Mouse (Mus musculus) limb, embryonic 14.5 days (tissue): ENCODE results near the gene Pepd. TPM values are rescaled to one million over a fixed set of nuclear protein-coding genes. Genes with fewer than 3 reads are reported as not detected.
"Not testable (repeated sequence)": the region's sequence is repeated elsewhere in the genome, so short reads cannot be mapped to it uniquely, and the experiment has no call there.

ENCODE experiments used
- ATAC-seq: fragments of 200-750 bp; cut with Nextera tagmentation; 2 replicates; pipeline ENCODE4 v1.8.0; 2017; ENCODE audit warnings: low read depth, moderate number of reproducible peaks, moderate TSS enrichment; ENCODE audit not compliant: low FRiP score
- DNase-seq: peaks from one replicate; pipeline ENCODE4 v3.0.0-alpha.2; 2015; ENCODE audit warnings: low spot score
- H3K27ac ChIP-seq: fragments of 300-500 bp; sonication (generic); replicated peaks from 2 replicates; pipeline ENCODE4 v1.5.1; 2014; ENCODE audit warnings: low read depth, mild to moderate bottlenecking, low read length, moderate library complexity, mixed read lengths
- H3K27me3 ChIP-seq: fragments of 300-500 bp; sonication (generic); 2 replicates; pipeline ENCODE4 v1.6.1; 2014; ENCODE audit warnings: low read length, mixed read lengths; ENCODE audit not compliant: control insufficient read depth, insufficient read depth
- H3K36me3 ChIP-seq: fragments of 300-500 bp; sonication (generic); 2 replicates; pipeline ENCODE4 v1.6.1; 2014; ENCODE audit warnings: mild to moderate bottlenecking, low read length, moderate library complexity, mixed read lengths; ENCODE audit not compliant: control insufficient read depth, insufficient read depth
- H3K4me1 ChIP-seq: fragments of 300-500 bp; sonication (generic); 2 replicates; pipeline ENCODE4 v1.6.1; 2014; ENCODE audit warnings: antibody characterized with exemption, low read length, mixed read lengths; ENCODE audit not compliant: control insufficient read depth, insufficient read depth
- H3K4me2 ChIP-seq: fragments of 300-500 bp; sonication (generic); replicated peaks from 2 replicates; pipeline ENCODE4 v1.6.1; 2014; ENCODE audit warnings: low read depth, mild to moderate bottlenecking, low read length, moderate library complexity; ENCODE audit not compliant: severe bottlenecking
- H3K4me3 ChIP-seq: fragments of 300-500 bp; sonication (generic); replicated peaks from 2 replicates; pipeline ENCODE4 v1.5.1; 2014; ENCODE audit warnings: low read length
- H3K9ac ChIP-seq: fragments of 300-500 bp; sonication (generic); 2 replicates; pipeline ENCODE4 v1.6.1; 2014; ENCODE audit warnings: mild to moderate bottlenecking, low read depth, low read length, moderate library complexity; ENCODE audit not compliant: severe bottlenecking
- H3K9me3 ChIP-seq: fragments of 300-500 bp; sonication (generic); 2 replicates; pipeline ENCODE4 v1.6.1; 2016; ENCODE audit warnings: low read length; ENCODE audit not compliant: control insufficient read depth
- POLR2A ChIP-seq: fragments of 200-500 bp; IDR thresholded peaks from 2 replicates; pipeline ENCODE4 v1.8.0; 2012; ENCODE audit warnings: inconsistent platforms, mild to moderate bottlenecking, moderate library complexity, borderline replicate concordance; ENCODE audit not compliant: insufficient read depth, insufficient read length; ENCODE audit errors: extremely low read depth
- WGBS: fragments of 180-500 bp; shearing (Covaris S2); extraction: QIAGEN DNeasy Blood & Tissue Kit; methylation state at CpG from one replicate; pipeline ENCODE4 v1.1.7; 2014; 5-methylcytosine and 5-hydroxymethylcytosine counted together
- polyA plus RNA-seq, 2 experiments: library from polyadenylated mRNA; depleted of rRNA in 1 of 2; stranded (reverse) in 1 of 2; unstranded in 1 of 2; fragments of >200 nt; fragmentation: Nextera tagmentation in 1 of 2; extraction: Ambion mirVana in 1 of 2; gene quantifications; 2 replicates each; pipeline versions ENCODE4 v1.2.1 to v1.2.3; 2012 to 2014

Pepd gene
- polyA plus RNA-seq, 2 experiments = 51.4 to 78.4 TPM

DNA sequence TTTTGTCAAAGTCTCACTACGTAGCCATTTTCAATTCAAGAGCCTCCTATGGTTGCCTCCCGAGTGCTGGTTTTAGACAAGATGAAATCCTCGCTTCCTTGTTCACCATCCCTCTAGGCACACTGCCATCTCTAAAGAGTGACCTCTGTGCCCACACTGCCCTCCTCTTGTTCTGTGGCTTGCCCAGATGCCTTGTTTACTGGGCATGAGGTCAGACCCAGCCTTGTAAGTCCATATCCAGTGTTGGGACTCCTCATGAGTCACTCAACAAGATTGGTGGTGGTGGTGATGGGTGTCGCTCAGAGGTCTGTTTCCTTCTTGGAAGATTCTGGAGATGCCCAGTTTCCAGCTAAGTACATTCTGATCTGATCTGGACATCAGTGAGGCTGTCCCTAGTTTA is 65.2 kb downstream of the Pepd start:
- TF ChIP-seq POLR2A = no peak
- 93% methylated on average over 4 of the region's 4 CpGs for WGBS
- no peaks in the 10 kb centered on the region for H3K36me3 ChIP-seq
- peaks cover 29% of the 10 kb centered on the region for H3K4me1 ChIP-seq
- H3K9me3 ChIP-seq = no peaks in the 10 kb centered on the region
- no peak overlapping the region for H3K27ac ChIP-seq
- no peak for DNase-seq
- no peak overlapping the region for H3K4me3 ChIP-seq
- no peaks in the 10 kb centered on the region for H3K27me3 ChIP-seq
- ATAC-seq = no peak
- no peak overlapping the region for H3K4me2 ChIP-seq
- H3K9ac ChIP-seq = no peak overlapping the region

DNA sequence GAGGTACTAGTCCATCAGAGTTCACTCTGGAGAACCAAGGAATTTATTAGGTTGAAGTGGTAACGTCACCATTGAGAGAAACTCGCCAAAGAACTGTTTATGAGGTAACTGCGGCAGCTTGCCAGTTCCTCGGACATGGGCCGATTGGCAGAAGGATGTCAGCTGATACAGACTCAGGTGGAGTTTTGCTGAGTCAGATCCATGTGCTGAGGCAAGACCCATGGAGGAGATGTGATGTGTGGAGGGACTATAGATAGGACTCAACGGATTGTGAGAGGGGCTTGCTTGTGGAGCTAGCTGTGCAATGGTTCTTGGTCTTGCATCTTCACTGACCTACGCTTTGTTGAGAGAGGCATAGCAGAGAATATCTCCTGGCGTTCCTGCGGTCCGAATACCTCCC is 69.6 kb downstream of the Pepd start:
- Histone ChIP-seq H3K27ac (no peak overlapping the region; the same call in 1 of the 2 replicates), H3K4me1 (peaks cover 19% of the 10 kb centered on the region), H3K4me2 (no peak overlapping the region), H3K4me3 (no peak overlapping the region), H3K27me3 (no peaks in the 10 kb centered on the region), H3K9me3 (no peaks in the 10 kb centered on the region), H3K36me3 (no peaks in the 10 kb centered on the region), H3K9ac (no peak overlapping the region)
- TF ChIP-seq POLR2A = no peak
- DNase-seq (peak; percentile 75), ATAC-seq (peak; percentile 79)
- 63% methylated on average over 10 of the region's 10 CpGs for WGBS

DNA sequence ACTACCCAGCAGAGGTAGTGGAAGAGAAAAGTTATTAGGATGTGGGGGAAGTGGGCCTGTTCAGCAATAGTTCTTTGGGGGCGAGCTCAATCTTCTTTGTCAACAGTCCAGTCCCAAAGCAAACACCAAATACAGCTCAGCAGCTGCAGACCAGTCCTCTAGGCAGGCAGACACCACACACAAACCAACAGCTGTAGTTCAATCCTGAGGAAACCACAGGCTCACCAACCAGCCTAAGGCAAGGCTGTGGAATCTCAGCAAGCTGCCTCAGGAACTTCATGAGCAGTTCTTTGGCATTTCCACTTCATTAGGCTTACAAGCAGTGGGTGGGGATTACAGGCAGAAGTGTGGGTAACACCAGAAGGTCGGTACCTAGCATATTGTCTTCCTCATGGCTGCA is 70.2 kb downstream of the Pepd start:
- H3K4me1 ChIP-seq = peaks cover 25% of the 10 kb centered on the region
- H3K9me3 ChIP-seq, H3K27ac ChIP-seq, DNase-seq, ATAC-seq, H3K4me2 ChIP-seq, H3K9ac ChIP-seq, H3K4me3 ChIP-seq, H3K27me3 ChIP-seq, H3K36me3 ChIP-seq: not testable (repeated sequence)
- 91% methylated on average over 2 of the region's 2 CpGs for WGBS

DNA sequence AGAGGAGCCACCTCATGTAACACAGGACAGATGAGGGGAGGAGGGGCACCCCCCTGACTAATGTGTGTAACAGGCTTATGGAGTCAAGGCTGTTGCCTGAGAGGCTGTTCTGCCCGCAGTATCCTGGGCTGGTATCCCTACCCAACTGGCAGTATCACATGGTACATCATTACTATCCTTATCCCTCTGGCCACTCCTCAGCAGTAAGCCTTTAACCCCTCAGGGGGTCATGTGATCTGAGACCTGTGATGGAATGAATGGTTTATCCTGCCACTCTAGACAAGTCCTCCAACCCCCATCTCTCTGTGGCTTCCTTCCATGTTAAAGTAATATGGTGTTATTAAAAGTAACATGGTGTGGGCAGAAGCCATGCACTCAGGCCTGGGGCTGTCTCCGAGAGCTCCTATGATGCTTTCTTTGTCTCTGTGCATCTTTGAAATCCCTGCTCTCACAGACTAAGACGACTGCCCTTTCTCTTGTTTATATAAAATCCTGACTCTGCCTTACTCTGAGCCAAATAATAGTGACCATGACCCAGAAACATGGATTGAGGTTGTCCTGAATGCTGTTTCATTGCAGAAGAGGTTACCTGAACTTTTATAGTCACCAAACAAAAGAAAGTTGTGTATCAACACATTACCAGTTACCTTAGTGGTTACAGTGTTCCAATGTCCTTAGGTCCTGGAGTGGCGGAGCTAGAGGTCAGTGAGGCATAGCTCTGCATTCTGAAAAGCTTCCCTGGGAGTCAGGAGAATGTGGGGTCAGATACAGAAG is 71.7 kb downstream of the Pepd start:
- 83% methylated on average over 4 of the region's 4 CpGs for WGBS
- Histone ChIP-seq H3K4me1 (peaks cover 27% of the 10 kb centered on the region), H3K4me3 (no peak overlapping the region), H3K27me3 (no peaks in the 10 kb centered on the region), H3K36me3 (no peaks in the 10 kb centered on the region), H3K9me3 (no peaks in the 10 kb centered on the region), H3K27ac (no peak overlapping the region), H3K9ac (no peak overlapping the region), H3K4me2 (no peak overlapping the region)
- ATAC-seq = no peak
- no peak for TF ChIP-seq POLR2A
- DNase-seq = no peak

DNA sequence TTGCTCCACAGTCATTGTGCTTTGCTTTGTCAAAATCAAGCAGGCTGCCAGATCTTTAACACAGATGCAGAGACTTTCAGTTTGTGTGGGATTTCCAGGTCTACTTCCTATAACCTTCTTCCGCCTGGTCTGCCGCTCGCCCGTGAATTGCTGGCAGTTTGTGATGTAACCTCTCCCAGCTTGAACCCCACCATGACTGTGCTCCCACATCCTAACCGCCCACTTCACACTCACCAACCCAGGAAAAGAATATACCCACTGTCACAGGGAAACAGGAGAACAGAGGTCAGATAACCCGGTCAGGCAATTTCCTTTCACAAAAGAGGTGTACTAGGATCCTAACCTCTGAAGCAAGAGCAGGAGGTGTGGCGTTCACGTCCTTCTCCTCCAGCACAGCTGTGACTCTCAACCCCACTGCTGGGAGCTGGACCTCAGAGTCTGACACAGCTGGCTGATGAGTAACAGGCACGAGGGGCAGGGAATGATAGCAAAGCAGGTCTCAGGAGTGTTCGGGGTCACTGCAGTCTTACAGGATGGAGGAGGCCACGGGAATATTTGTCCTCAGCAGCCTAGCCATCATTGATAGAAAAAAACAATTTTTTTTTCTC is 72.5 kb downstream of the Pepd start:
- Histone ChIP-seq H3K36me3 (no peaks in the 10 kb centered on the region), H3K4me1 (peaks cover 27% of the 10 kb centered on the region), H3K27me3 (no peaks in the 10 kb centered on the region), H3K4me3 (no peak overlapping the region), H3K4me2 (no peak overlapping the region), H3K9me3 (no peaks in the 10 kb centered on the region), H3K9ac (no peak overlapping the region), H3K27ac (no peak overlapping the region)
- no peak for ATAC-seq
- TF ChIP-seq POLR2A = no peak
- DNase-seq = no peak
- WGBS = 55% methylated on average over 11 of the region's 11 CpGs

DNA sequence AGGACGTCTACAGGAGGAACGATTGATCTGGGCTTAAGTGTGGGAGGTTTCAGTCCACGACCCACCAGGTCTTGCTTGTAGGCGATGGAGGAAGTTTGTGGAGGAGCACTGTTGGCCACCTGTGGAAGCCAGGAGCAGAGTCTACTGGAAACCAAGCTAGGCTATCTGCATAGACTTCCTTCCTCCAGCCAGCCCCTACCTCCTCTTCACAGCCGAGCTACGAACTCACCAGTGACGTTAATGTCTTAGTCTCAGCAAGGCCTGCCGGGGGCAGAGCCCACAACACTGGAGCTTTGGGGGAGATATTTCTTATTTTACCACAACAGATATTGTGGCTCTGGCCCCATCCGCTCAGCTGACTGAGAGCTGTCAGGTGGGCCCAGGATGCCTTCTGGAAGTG is 73.0 kb downstream of the Pepd start:
- Histone ChIP-seq H3K36me3 (0 out of 2 replicates have a peak, but pooled peaks cover 3% of the 10 kb centered on the region), H3K4me2 (no peak overlapping the region), H3K27ac (no peak overlapping the region), H3K4me3 (no peak overlapping the region), H3K9me3 (no peaks in the 10 kb centered on the region), H3K27me3 (no peaks in the 10 kb centered on the region), H3K9ac (no peak overlapping the region), H3K4me1 (peaks cover 27% of the 10 kb centered on the region)
- ATAC-seq (no peak), DNase-seq (no peak)
- TF ChIP-seq POLR2A = no peak
- whole genome bisulfite sequencing = 69% methylated on average over 9 of the region's 9 CpGs
